ENCODE assay signal across 23 mouse cellular contexts in the genomic region with DNA sequence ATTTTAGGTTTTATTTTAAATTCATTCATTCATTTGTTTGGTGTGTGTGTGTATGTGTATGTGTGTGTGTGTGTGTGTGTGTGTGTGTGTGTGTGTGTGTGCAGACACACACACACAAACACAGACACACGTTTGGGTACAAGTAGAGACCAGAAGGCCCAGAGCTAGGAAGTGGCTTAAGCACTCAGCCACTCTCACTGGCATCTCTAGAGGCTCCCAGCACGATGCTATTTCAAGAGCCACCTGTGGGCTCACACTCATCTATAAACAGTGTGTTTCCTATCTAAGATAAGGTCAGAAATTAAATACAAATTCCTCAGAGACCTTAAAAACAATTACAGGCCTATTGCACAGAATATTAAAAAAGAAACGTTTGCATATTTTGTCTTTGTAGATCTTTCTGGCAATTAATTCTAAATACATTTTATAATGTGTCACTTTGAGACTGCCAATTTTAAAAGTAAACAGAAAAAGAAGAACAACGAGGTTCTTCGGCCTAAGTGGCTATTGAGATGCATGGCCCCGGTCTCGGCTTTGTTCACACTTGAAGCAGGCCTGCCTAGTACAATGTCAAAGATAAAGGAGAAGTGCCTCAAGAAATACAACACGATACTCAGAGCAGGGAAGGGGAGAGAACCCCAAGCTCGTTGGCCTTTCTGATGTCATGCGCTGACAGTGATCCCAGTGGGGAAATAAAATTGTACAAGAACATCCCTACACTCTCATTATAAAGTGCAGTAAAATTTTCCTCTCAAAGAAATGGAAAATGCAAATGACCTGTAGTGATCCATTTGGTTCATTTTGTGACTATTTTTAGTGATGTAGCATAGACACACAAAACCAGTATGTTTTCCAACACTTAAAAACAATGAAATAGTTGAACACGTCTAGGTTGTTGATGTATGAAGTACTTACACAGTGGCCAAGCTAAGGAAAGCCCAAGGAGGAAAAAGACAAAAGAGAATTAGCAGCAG.
A peak's percentile ranks its signal among the peaks of the same experiment; 100 is the strongest.
DNase-seq lines count a peak whose midpoint lies in the region; ATAC-seq and TF ChIP-seq lines count a peak whose summit lies in the region.
"Had no signal": no experiment of that assay in that cellular context is flagged by ENCODE, and none has a peak within 500 bp of the region (broad histone marks: within the 10 kb centered on the region; RNA-seq: fewer than 3 reads in every experiment).

No protein-coding gene starts in this region.

- 68% methylated on average over 11 of the region's 11 CpGs for WGBS in neural tube, embryonic 12.5 days
- WGBS in lung, postnatal 0 days, result 28% methylated on average over 11 of the region's 11 CpGs
- 62% methylated on average over 11 of the region's 11 CpGs for WGBS in intestine, postnatal 0 days

- peaks cover 8% of the 10 kb centered on the region for H3K4me1 ChIP-seq in neural tube, embryonic 12.5 days
- H3K4me1 ChIP-seq in lung, postnatal 0 days (ENCODE audit: insufficient read depth, low read depth, low read length), result no peaks in the 10 kb centered on the region
- H3K4me1 ChIP-seq in intestine, postnatal 0 days (replicated peaks; ENCODE audit: control insufficient read depth, insufficient read depth, low read length), result no peaks in the 10 kb centered on the region
- H3K4me1 ChIP-seq: liver, embryonic 13.5 days had no signal

- no peak for TF ChIP-seq CTCF in lung, postnatal 0 days (IDR thresholded peaks at IDR 0.05)
- TF ChIP-seq CTCF in intestine, postnatal 0 days (IDR thresholded peaks at IDR 0.05; ENCODE audit: low read depth), result no peak

- H3K27me3 ChIP-seq in neural tube, embryonic 12.5 days (replicated peaks), result no peaks in the 10 kb centered on the region
- H3K27me3 ChIP-seq in lung, postnatal 0 days (replicated peaks; ENCODE audit: insufficient read depth, low read length), result no peaks in the 10 kb centered on the region
- H3K27me3 ChIP-seq in intestine, postnatal 0 days (replicated peaks; ENCODE audit: control insufficient read depth, insufficient read depth, low read length), result no peaks in the 10 kb centered on the region
- H3K27me3 ChIP-seq: limb, embryonic 13.5 days; liver, embryonic 13.5 days; neural tube, embryonic 13.5 days had no signal

- peak; percentile 39 for DNase-seq in heart, adult 11 months
- DNase-seq in heart, adult 8-10 months (ENCODE audit: low spot score), result no peak
- no peak for DNase-seq in neural tube, embryonic 10.5 days (ENCODE audit: extremely low spot score, low spot score)
- peak; percentile 73 for DNase-seq in lung, postnatal 0 days (ENCODE audit: low spot score)
- no peak for DNase-seq in gastrocnemius, postnatal 36 days
- DNase-seq: cerebellum, adult 11 months; cerebellum, postnatal 10 days; gastrocnemius, postnatal 25 days; heart, postnatal 36 days; kidney, postnatal 25 days; liver, embryonic 13.5 days; retina, postnatal 1 day; right cerebral cortex, postnatal 25 days; spleen, adult 18-20 months had no signal

- intact Hi-C loops in gastrocnemius, postnatal 36 days (cut with DNase I), result no loop called here

- TF ChIP-seq EP300 in lung, postnatal 0 days (IDR thresholded peaks at IDR 0.05), result peak; percentile 65; the same call in 1 of the 2 replicates

- no peaks in the 10 kb centered on the region for H3K9me3 ChIP-seq in neural tube, embryonic 12.5 days
- no peaks in the 10 kb centered on the region for H3K9me3 ChIP-seq in lung, postnatal 0 days (ENCODE audit: low read length)
- no peaks in the 10 kb centered on the region for H3K9me3 ChIP-seq in intestine, postnatal 0 days (ENCODE audit: control insufficient read depth)
- H3K9me3 ChIP-seq: heart, embryonic 15.5 days; limb, embryonic 13.5 days; liver, embryonic 13.5 days; neural tube, embryonic 13.5 days had no signal

- no peak overlapping the region for H3K4me3 ChIP-seq in neural tube, embryonic 12.5 days
- no peak overlapping the region for H3K4me3 ChIP-seq in lung, postnatal 0 days (ENCODE audit: low read depth, low read length)
- no peak overlapping the region for H3K4me3 ChIP-seq in intestine, postnatal 0 days (ENCODE audit: low read depth, low read length)
- H3K4me3 ChIP-seq: heart, embryonic 15.5 days; layer of hippocampus, adult 2 months; limb, embryonic 13.5 days; liver, embryonic 13.5 days; neural tube, embryonic 13.5 days had no signal

- H3K27ac ChIP-seq in neural tube, embryonic 12.5 days, result no peak overlapping the region
- peak overlapping the region; percentile 39; the same call in 1 of the 2 replicates for H3K27ac ChIP-seq in lung, postnatal 0 days (ENCODE audit: low read length)
- no peak overlapping the region for H3K27ac ChIP-seq in intestine, postnatal 0 days (ENCODE audit: low read depth, low read length)
- H3K27ac ChIP-seq: heart, embryonic 15.5 days; hindbrain, postnatal 0 days; layer of hippocampus, adult 2 months; limb, embryonic 13.5 days; liver, embryonic 13.5 days; neural tube, embryonic 13.5 days had no signal

- no peak overlapping the region for H3K4me2 ChIP-seq in neural tube, embryonic 12.5 days (replicated peaks)
- H3K4me2 ChIP-seq in lung, postnatal 0 days (replicated peaks; ENCODE audit: low read depth, low read length), result no peak overlapping the region
- H3K4me2 ChIP-seq in intestine, postnatal 0 days (replicated peaks; ENCODE audit: low read depth), result no peak overlapping the region
- H3K4me2 ChIP-seq: heart, embryonic 15.5 days; limb, embryonic 13.5 days; liver, embryonic 13.5 days; neural tube, embryonic 13.5 days had no signal

- H3K9ac ChIP-seq in neural tube, embryonic 12.5 days, result no peak overlapping the region
- H3K9ac ChIP-seq in lung, postnatal 0 days (replicated peaks; ENCODE audit: low read depth), result no peak overlapping the region
- H3K9ac ChIP-seq in intestine, postnatal 0 days (ENCODE audit: low read depth, low read length), result no peak overlapping the region
- H3K9ac ChIP-seq: heart, embryonic 15.5 days; limb, embryonic 13.5 days; liver, embryonic 13.5 days; neural tube, embryonic 13.5 days had no signal

- H3K36me3 ChIP-seq in neural tube, embryonic 12.5 days, result no peaks in the 10 kb centered on the region
- 0 out of 2 replicates have a peak, but pooled peaks cover 3% of the 10 kb centered on the region for H3K36me3 ChIP-seq in lung, postnatal 0 days (ENCODE audit: insufficient read depth, low read length)
- peaks cover 8% of the 10 kb centered on the region; the same call in 1 of the 2 replicates for H3K36me3 ChIP-seq in intestine, postnatal 0 days (ENCODE audit: control insufficient read depth, insufficient read depth)
- H3K36me3 ChIP-seq: heart, embryonic 15.5 days; liver, embryonic 13.5 days; neural tube, embryonic 13.5 days had no signal

- ATAC-seq in neural tube, embryonic 12.5 days (ENCODE audit: low FRiP score, low read depth), result peak; percentile 33; the same call in 1 of the 2 replicates
- ATAC-seq in lung, postnatal 0 days, result peak; percentile 93
- no peak for ATAC-seq in intestine, postnatal 0 days
- ATAC-seq: CD4-positive, CD25-positive, alpha-beta regulatory T cell, adult 4 months; hindbrain, postnatal 0 days; intestine, embryonic 16.5 days had no signal

Comparison
In these comparisons a context has a peak if more than half of its experiments do, and no peak if none do; other contexts are left out.
1. DNase-seq: peak in heart, adult 11 months (single experiment) and lung, postnatal 0 days (single experiment); none in heart, adult 8-10 months (single experiment), neural tube, embryonic 10.5 days (single experiment) and gastrocnemius, postnatal 36 days (0 of 2).